Mouse (Mus musculus) kidney, adult 11 months (tissue): ENCODE measurements around the gene Pcbp2.

ENCODE experiments used
- DNase-seq: peaks from one replicate; pipeline ENCODE4 v3.0.0; 2022

Gene Pcbp2

GRCm38 (mm10) chr15:102470183-102470604 lies at the start of gene Pcbp2:
Pcbp2 (plus strand) TSS chr15:102470539.
- DNase-seq: peak; percentile 97

GRCm38 (mm10) chr15:102420986-102421385 lies 49.4 kb upstream of the Pcbp2 start:
- DNase-seq: no peak

GRCm38 (mm10) chr15:102421437-102421836 lies 48.9 kb upstream of the Pcbp2 start:
- DNase-seq: no peak

- no peak for DNase-seq
These were observed 46.6 kb upstream of the Pcbp2 start for GRCm38 (mm10) chr15:102423602-102424240.

GRCm38 (mm10) chr15:102424657-102425056 lies 45.7 kb upstream of the Pcbp2 start:
- DNase-seq: no peak

- no peak for DNase-seq
These were observed 43.4 kb upstream of the Pcbp2 start for GRCm38 (mm10) chr15:102426963-102427362.

- no peak for DNase-seq
These were observed 38.3 kb upstream of the Pcbp2 start for GRCm38 (mm10) chr15:102432046-102432445.

- DNase-seq: no peak
These were observed 37.2 kb upstream of the Pcbp2 start for GRCm38 (mm10) chr15:102433173-102433572.

GRCm38 (mm10) chr15:102442490-102442889 lies 27.8 kb upstream of the Pcbp2 start:
- peak; percentile 80 for DNase-seq

- no peak for DNase-seq
These were observed 25.2 kb upstream of the Pcbp2 start, which contains the start of gene Amhr2 for GRCm38 (mm10) chr15:102445146-102445545. Amhr2 (plus strand) TSS chr15:102445367.

- no peak for DNase-seq
These were observed 23.9 kb upstream of the Pcbp2 start for GRCm38 (mm10) chr15:102446448-102446847.

GRCm38 (mm10) chr15:102449366-102449765 lies 21.0 kb upstream of the Pcbp2 start:
- no peak for DNase-seq

- DNase-seq: peak; percentile 55
These were observed 19.4 kb upstream of the Pcbp2 start for GRCm38 (mm10) chr15:102450928-102451327.

GRCm38 (mm10) chr15:102451666-102452430 lies 18.5 kb upstream of the Pcbp2 start:
- DNase-seq: no peak

GRCm38 (mm10) chr15:102455993-102456392 lies 14.3 kb upstream of the Pcbp2 start:
- DNase-seq: no peak

- DNase-seq: no peak
These were observed 12.1 kb upstream of the Pcbp2 start for GRCm38 (mm10) chr15:102458050-102458736.

- peak; percentile 98 for DNase-seq
These were observed 11.4 kb upstream of the Pcbp2 start, which contains the start of gene Prr13 for GRCm38 (mm10) chr15:102458904-102459317. Prr13 (plus strand) TSS chr15:102459028.

GRCm38 (mm10) chr15:102459381-102459780 lies 11.0 kb upstream of the Pcbp2 start:
- no peak for DNase-seq

- no peak for DNase-seq
These were observed 10.5 kb upstream of the Pcbp2 start for GRCm38 (mm10) chr15:102459847-102460246.

- DNase-seq: no peak
These were observed 9.9 kb upstream of the Pcbp2 start for GRCm38 (mm10) chr15:102460409-102460808.

GRCm38 (mm10) chr15:102460971-102461370 lies 9.4 kb upstream of the Pcbp2 start:
- no peak for DNase-seq

- DNase-seq: no peak
These were observed 8.8 kb upstream of the Pcbp2 start for GRCm38 (mm10) chr15:102461430-102462075.

GRCm38 (mm10) chr15:102463666-102464065 lies 6.7 kb upstream of the Pcbp2 start:
- DNase-seq: no peak
